Mouse (Mus musculus) hindbrain, embryonic 13.5 days (tissue): Measurements from ENCODE around the gene Raver2. TPM values are rescaled to one million over a fixed set of nuclear protein-coding genes. Genes with fewer than 3 reads are reported as not detected.

ENCODE experiments used
- polyA plus RNA-seq: library from polyadenylated mRNA; unstranded; fragments of >200 nt; fragmentation: Nextera tagmentation; extraction: Ambion mirVana; gene quantifications from 2 replicates; pipeline ENCODE4 v1.2.1, GENCODE M21; 2015

The Raver2 gene
- polyA plus RNA-seq, 1 experiment from 2014 or later, result 5.9 TPM

Other genes starting within 250 kb of the Raver2 start
- not detected in 2 replicates for gene Gm10577, start 48.3 kb upstream of the Raver2 start, polyA plus RNA-seq
- gene Jak1, start 196.3 kb downstream of the Raver2 start, polyA plus RNA-seq, result 63.4 and 66.3 TPM in 2 replicates